Mouse (Mus musculus) small intestine, adult 2 months (tissue): ENCODE data around the gene Kansl1l. TPM values are rescaled to one million over a fixed set of nuclear protein-coding genes. Genes with fewer than 3 reads are reported as not detected.

ENCODE experiments used
- H3K27ac ChIP-seq: fragments of 200-500 bp; 2 replicates; pipeline ENCODE4 v1.5.1; 2012; ENCODE audit warnings: low read depth, low read length, control low read depth, inconsistent platforms; ENCODE audit not compliant: insufficient read depth
- H3K27me3 ChIP-seq: fragments of 200-500 bp; 2 replicates; pipeline ENCODE4 v1.6.1; 2012; ENCODE audit warnings: mild to moderate bottlenecking, moderate library complexity, low read length, inconsistent platforms; ENCODE audit not compliant: control insufficient read depth, insufficient read depth
- H3K36me3 ChIP-seq: fragments of 200-500 bp; 2 replicates; pipeline ENCODE4 v1.6.1; 2012; ENCODE audit warnings: mild to moderate bottlenecking, low read length, control low read depth, inconsistent platforms; ENCODE audit not compliant: control insufficient read depth, insufficient read depth
- H3K4me1 ChIP-seq: fragments of 200-500 bp; 2 replicates; pipeline ENCODE4 v1.6.1; 2012; ENCODE audit warnings: low read length, inconsistent platforms, mixed read lengths; ENCODE audit not compliant: control insufficient read depth, insufficient read depth, insufficient read length
- H3K4me3 ChIP-seq: fragments of 200-500 bp; 2 replicates; pipeline ENCODE4 v1.5.1; 2012; ENCODE audit warnings: low read depth, mild to moderate bottlenecking, control low read depth, inconsistent platforms, low read length, moderate library complexity
- CTCF ChIP-seq: fragments of 200-500 bp; IDR thresholded peaks from 2 replicates; pipeline ENCODE4 v1.5.1; 2012; ENCODE audit warnings: low read depth, mild to moderate bottlenecking, control low read depth, inconsistent platforms, low read length, moderate library complexity, mixed read lengths; ENCODE audit not compliant: insufficient replicate concordance, insufficient read length; ENCODE audit errors: extremely low read depth
- POLR2A ChIP-seq: fragments of 200-500 bp; IDR thresholded peaks from 2 replicates; pipeline ENCODE4 v1.6.1; 2012; ENCODE audit warnings: low read depth, mild to moderate bottlenecking, control low read depth, inconsistent platforms, low read length, moderate library complexity
- whole genome bisulfite sequencing: fragments of 180-500 bp; shearing (Covaris S2); methylation state at CpG from one replicate; pipeline ENCODE4 v1.1.7; 2018; 5-methylcytosine and 5-hydroxymethylcytosine counted together
- polyA plus RNA-seq: library from polyadenylated mRNA; depleted of rRNA; stranded (reverse); fragments of >200 nt; gene quantifications from 2 replicates; pipeline ENCODE4 v1.2.3, GENCODE M21; 2012

Gene Kansl1l
- polyA plus RNA-seq, 1 experiment, result 0.43 TPM

- Histone ChIP-seq H3K27ac (peak overlapping the region; percentile 82), H3K36me3 (no peaks in the 10 kb centered on the region), H3K4me3 (peak overlapping the region; percentile 92), H3K4me1 (no peaks in the 10 kb centered on the region), H3K27me3 (no peaks in the 10 kb centered on the region; the same call in 1 of the 2 replicates)
- 0 out of 2 replicates have a peak, but pooled peaks have one; percentile 23 for TF ChIP-seq POLR2A
- TF ChIP-seq CTCF, result no peak
- WGBS, result under 1% methylated on average over 63 of the region's 63 CpGs
Observed at GRCm38 (mm10) chr1:66816837-66817452, 417 bp downstream of the Kansl1l start.

GRCm38 (mm10) chr1:66815941-66816777 lies 1.2 kb downstream of the Kansl1l start:
- H3K27ac ChIP-seq, result peak overlapping the region; percentile 82
- no peak for TF ChIP-seq CTCF
- WGBS, result 1% methylated on average over 39 of the region's 39 CpGs

GRCm38 (mm10) chr1:66814756-66815155 lies 2.6 kb downstream of the Kansl1l start:
- Histone ChIP-seq H3K27ac (no peak overlapping the region), H3K4me1 (no peaks in the 10 kb centered on the region), H3K36me3 (no peaks in the 10 kb centered on the region), H3K4me3 (no peak overlapping the region), H3K27me3 (no peaks in the 10 kb centered on the region; the same call in 1 of the 2 replicates)
- 71% methylated on average over 8 of the region's 8 CpGs for WGBS
- TF ChIP-seq CTCF (no peak), POLR2A (no peak)

More at GRCm38 (mm10) chr1:66815941-66816777, 1.2 kb downstream of the Kansl1l start:
- H3K4me1 ChIP-seq, result no peaks in the 10 kb centered on the region
- H3K4me3 ChIP-seq, result peak overlapping the region; percentile 83
- H3K27me3 ChIP-seq, result no peaks in the 10 kb centered on the region; the same call in 1 of the 2 replicates
- no peaks in the 10 kb centered on the region for H3K36me3 ChIP-seq

GRCm38 (mm10) chr1:66813191-66813590 lies 4.2 kb downstream of the Kansl1l start:
- H3K4me1 ChIP-seq, result no peaks in the 10 kb centered on the region
- no peaks in the 10 kb centered on the region for H3K36me3 ChIP-seq
- TF ChIP-seq POLR2A (no peak), CTCF (no peak)
- 88% methylated on average over 1 of the region's 1 CpGs for WGBS
- H3K27me3 ChIP-seq, result no peaks in the 10 kb centered on the region; the same call in 1 of the 2 replicates
- H3K27ac ChIP-seq, result no peak overlapping the region
- H3K4me3 ChIP-seq, result no peak overlapping the region

- no peak for TF ChIP-seq CTCF
- no peak for TF ChIP-seq POLR2A
- Histone ChIP-seq H3K27me3 (no peaks in the 10 kb centered on the region; the same call in 1 of the 2 replicates), H3K27ac (no peak overlapping the region), H3K36me3 (peaks cover 4% of the 10 kb centered on the region; the same call in 1 of the 2 replicates), H3K4me1 (no peaks in the 10 kb centered on the region), H3K4me3 (no peak overlapping the region)
- 97% methylated on average over 1 of the region's 1 CpGs for WGBS
Observed at GRCm38 (mm10) chr1:66806821-66807220, 10.5 kb downstream of the Kansl1l start.

GRCm38 (mm10) chr1:66805408-66805807 lies 12.0 kb downstream of the Kansl1l start:
- peaks cover 6% of the 10 kb centered on the region; the same call in 1 of the 2 replicates for H3K36me3 ChIP-seq
- no peaks in the 10 kb centered on the region for H3K4me1 ChIP-seq
- H3K4me3 ChIP-seq, result no peak overlapping the region
- WGBS, result 92% methylated on average over 1 of the region's 1 CpGs
- H3K27me3 ChIP-seq, result no peaks in the 10 kb centered on the region; the same call in 1 of the 2 replicates
- H3K27ac ChIP-seq, result no peak overlapping the region
- no peak for TF ChIP-seq CTCF
- TF ChIP-seq POLR2A, result no peak

GRCm38 (mm10) chr1:66804710-66805109 lies 12.7 kb downstream of the Kansl1l start:
- no peak overlapping the region for H3K27ac ChIP-seq
- H3K4me1 ChIP-seq, result no peaks in the 10 kb centered on the region
- no peaks in the 10 kb centered on the region; the same call in 1 of the 2 replicates for H3K27me3 ChIP-seq
- 82% methylated on average over 5 of the region's 5 CpGs for WGBS
- H3K36me3 ChIP-seq, result peaks cover 6% of the 10 kb centered on the region; the same call in 1 of the 2 replicates
- no peak overlapping the region for H3K4me3 ChIP-seq
- TF ChIP-seq CTCF (no peak), POLR2A (no peak)
